Mouse (Mus musculus) lung, adult 2 months (tissue): ENCODE results near the gene Gipr. TPM values are rescaled to one million over a fixed set of nuclear protein-coding genes. Genes with fewer than 3 reads are reported as not detected.

Source experiments
- DNase-seq: peaks from one replicate; pipeline ENCODE4 v3.0.0; 2022
- H3K4me1 ChIP-seq: fragments of 200-500 bp; 2 replicates; pipeline ENCODE4 v1.6.1; 2011; ENCODE audit warnings: low read length; ENCODE audit not compliant: control insufficient read depth, insufficient read depth
- H3K4me3 ChIP-seq: fragments of 200-500 bp; replicated peaks from 2 replicates; pipeline ENCODE3; 2011; ENCODE audit warnings: low read depth, mild to moderate bottlenecking, control low read depth, low read length; ENCODE audit errors: extremely low read depth
- CTCF ChIP-seq: fragments of 200-500 bp; IDR thresholded peaks from 2 replicates; pipeline ENCODE4 v1.5.1; 2011; ENCODE audit warnings: mild to moderate bottlenecking, low read length, control low read depth; ENCODE audit not compliant: insufficient read depth
- POLR2A ChIP-seq: fragments of 200-500 bp; IDR thresholded peaks from 2 replicates; pipeline ENCODE4 v1.6.1; 2011; ENCODE audit warnings: low read depth, mild to moderate bottlenecking, control low read depth, low read length, borderline replicate concordance; ENCODE audit errors: extremely low read depth
- WGBS: fragments of 180-500 bp; shearing (Covaris S2); methylation state at CpG from one replicate; pipeline ENCODE4 v1.1.7; 2018; 5-methylcytosine and 5-hydroxymethylcytosine counted together
- polyA plus RNA-seq: library from polyadenylated mRNA; depleted of rRNA; stranded (reverse); fragments of >200 nt; gene quantifications from 2 replicates; pipeline ENCODE4 v1.2.3, GENCODE M21; 2012; rRNA removed

Gipr gene
- polyA plus RNA-seq, 1 experiment = 0.19 TPM

GRCm38 (mm10) chr7:19130657-19131056 lies 35.3 kb downstream of the Gipr start:
- H3K4me3 ChIP-seq = no peak overlapping the region
- peaks cover 6% of the 10 kb centered on the region; the same call in 1 of the 2 replicates for H3K4me1 ChIP-seq
- 19% methylated on average over 4 of the region's 4 CpGs for WGBS
- no peak for TF ChIP-seq CTCF
- no peak for TF ChIP-seq POLR2A
- DNase-seq = no peak

GRCm38 (mm10) chr7:19129396-19129795 lies 36.5 kb downstream of the Gipr start:
- TF ChIP-seq CTCF (no peak), POLR2A (no peak)
- no peak for DNase-seq
- WGBS = 77% methylated on average over 5 of the region's 5 CpGs
- no peak overlapping the region for H3K4me3 ChIP-seq
- H3K4me1 ChIP-seq = peaks cover 6% of the 10 kb centered on the region; the same call in 1 of the 2 replicates

- Histone ChIP-seq H3K4me1 (peaks cover 6% of the 10 kb centered on the region; the same call in 1 of the 2 replicates), H3K4me3 (no peak overlapping the region)
- TF ChIP-seq CTCF (no peak), POLR2A (no peak)
- DNase-seq = no peak
- WGBS = 83% methylated on average over 5 of the region's 5 CpGs
Measured at GRCm38 (mm10) chr7:19127744-19128143, 38.2 kb downstream of the Gipr start.

- WGBS = 77% methylated on average over 6 of the region's 6 CpGs
- TF ChIP-seq POLR2A (no peak), CTCF (no peak)
- DNase-seq = no peak
- Histone ChIP-seq H3K4me1 (peaks cover 5% of the 10 kb centered on the region; the same call in 1 of the 2 replicates), H3K4me3 (no peak overlapping the region)
Measured at GRCm38 (mm10) chr7:19124713-19125112, 41.2 kb downstream of the Gipr start.

- TF ChIP-seq POLR2A = no peak
- no peak for TF ChIP-seq CTCF
- WGBS = 74% methylated on average over 4 of the region's 4 CpGs
- no peak for DNase-seq
- Histone ChIP-seq H3K4me3 (no peak overlapping the region), H3K4me1 (peaks cover 10% of the 10 kb centered on the region)
Measured at GRCm38 (mm10) chr7:19121686-19122085, 44.2 kb downstream of the Gipr start.

GRCm38 (mm10) chr7:19119631-19120429 lies 46.1 kb downstream of the Gipr start, which contains the start of gene Fbxo46:
Gene Fbxo46, plus strand, starts transcription at chr7:19119859.
- Histone ChIP-seq H3K4me1 (peaks cover 10% of the 10 kb centered on the region), H3K4me3 (peak within 1 kb of the TSS; percentile 92)
- TF ChIP-seq POLR2A = peak; percentile 95
- no peak for TF ChIP-seq CTCF
- WGBS = 1% methylated on average over 34 of the region's 34 CpGs
- peak; percentile 90 for DNase-seq

- DNase-seq = no peak
- 91% methylated on average over 8 of the region's 8 CpGs for WGBS
- TF ChIP-seq CTCF = no peak
- TF ChIP-seq POLR2A = no peak
- Histone ChIP-seq H3K4me3 (no peak overlapping the region), H3K4me1 (peaks cover 10% of the 10 kb centered on the region)
Measured at GRCm38 (mm10) chr7:19119083-19119482, 46.8 kb downstream of the Gipr start.

- peak; percentile 34 for DNase-seq
- WGBS = 27% methylated on average over 64 of the region's 64 CpGs
- H3K4me3 ChIP-seq = no peak within 1 kb of the TSS
- peaks cover 10% of the 10 kb centered on the region for H3K4me1 ChIP-seq
- no peak for TF ChIP-seq POLR2A
- TF ChIP-seq CTCF = no peak
Measured at GRCm38 (mm10) chr7:19118028-19118771, 47.7 kb downstream of the Gipr start, which contains the start of gene Gm4969. Gene Gm4969, minus strand, starts transcription at chr7:19118368.

- WGBS = 95% methylated on average over 1 of the region's 1 CpGs
- no peak for DNase-seq
- Histone ChIP-seq H3K4me3 (no peak overlapping the region), H3K4me1 (no peaks in the 10 kb centered on the region)
- TF ChIP-seq POLR2A (no peak), CTCF (no peak)
Measured at GRCm38 (mm10) chr7:19109565-19109964, 56.4 kb downstream of the Gipr start.

GRCm38 (mm10) chr7:19107436-19107835 lies 58.5 kb downstream of the Gipr start:
- H3K4me3 ChIP-seq = no peak overlapping the region
- TF ChIP-seq POLR2A (no peak), CTCF (no peak)
- WGBS = 55% methylated on average over 3 of the region's 3 CpGs
- no peak for DNase-seq
- H3K4me1 ChIP-seq = no peaks in the 10 kb centered on the region

Other genes starting within 250 kb of the Gipr start
- gene Nova2, start 240.2 kb downstream of the Gipr start, polyA plus RNA-seq = 4.2 and 5.0 TPM in 2 replicates
- 0.07 and 0.09 TPM in 2 replicates for gene Nanos2, start 178.7 kb downstream of the Gipr start, polyA plus RNA-seq
- 7.2 and 10.2 TPM in 2 replicates for gene Mypop, start 174.9 kb downstream of the Gipr start, polyA plus RNA-seq
- gene Irf2bp1, start 162.1 kb downstream of the Gipr start, polyA plus RNA-seq = 34.7 and 39.9 TPM in 2 replicates
- gene Foxa3, start 142.6 kb downstream of the Gipr start, polyA plus RNA-seq = 0.39 and 0.60 TPM in 2 replicates
- gene Sympk, start 141.8 kb downstream of the Gipr start, polyA plus RNA-seq = 69.3 and 76.1 TPM in 2 replicates
- not detected in 2 replicates for gene Rsph6a, start 111.4 kb downstream of the Gipr start, polyA plus RNA-seq
- 94.6 and 101 TPM in 2 replicates for gene Dmwd, start 89.9 kb downstream of the Gipr start, polyA plus RNA-seq
- 209 and 259 TPM in 2 replicates for gene Dmpk, start 82.3 kb downstream of the Gipr start, polyA plus RNA-seq
- 39.6 and 47.2 TPM in 2 replicates for gene Six5, start 71.5 kb downstream of the Gipr start, polyA plus RNA-seq
- not detected in 2 replicates for gene Gm4969, start 47.8 kb downstream of the Gipr start, polyA plus RNA-seq
- gene Fbxo46, start 46.3 kb downstream of the Gipr start, polyA plus RNA-seq = 10.7 and 12.3 TPM in 2 replicates
- gene Qpctl, start 16.8 kb downstream of the Gipr start, polyA plus RNA-seq = 11.1 and 14.9 TPM in 2 replicates
- gene Snrpd2, start 16.4 kb downstream of the Gipr start, polyA plus RNA-seq = 16.2 and 20.1 TPM in 2 replicates
- gene Eml2, start 10.3 kb upstream of the Gipr start, polyA plus RNA-seq = 73.7 and 81.5 TPM in 2 replicates
- 21.6 and 29.5 TPM in 2 replicates for gene Gpr4, start 46.4 kb upstream of the Gipr start, polyA plus RNA-seq
- 24.6 and 27.6 TPM in 2 replicates for gene Opa3, start 62.2 kb upstream of the Gipr start, polyA plus RNA-seq
- gene Vasp, start 105.7 kb upstream of the Gipr start, polyA plus RNA-seq = 194 TPM in 2 replicates
- gene Ppm1n, start 113.9 kb upstream of the Gipr start, polyA plus RNA-seq = 0.23 and 0.36 TPM in 2 replicates
- gene Rtn2, start 116.5 kb upstream of the Gipr start, polyA plus RNA-seq = 56.3 and 76.2 TPM in 2 replicates
- 4.0 and 4.6 TPM in 2 replicates for gene Fosb, start 143.9 kb upstream of the Gipr start, polyA plus RNA-seq
- 38.7 and 46.6 TPM in 2 replicates for gene Ercc1, start 178.7 kb upstream of the Gipr start, polyA plus RNA-seq
- gene Cd3eap, start 193.4 kb upstream of the Gipr start, polyA plus RNA-seq = 4.6 and 5.2 TPM in 2 replicates
- gene Ppp1r13l, start 193.6 kb upstream of the Gipr start, polyA plus RNA-seq = 10.0 and 17.8 TPM in 2 replicates
- 43.3 and 44.6 TPM in 2 replicates for gene Ercc2, start 215.9 kb upstream of the Gipr start, polyA plus RNA-seq
- 14.1 and 18.2 TPM in 2 replicates for gene Klc3, start 238.0 kb upstream of the Gipr start, polyA plus RNA-seq
- 88.3 and 1,345 TPM in 2 replicates for gene Ckm, start 238.6 kb upstream of the Gipr start, polyA plus RNA-seq